Mouse (Mus musculus) embryonic fibroblast, embryonic 13.5 days (primary cell): ENCODE results near the gene Pik3r2.

Source experiments
- CTCF ChIP-seq: IDR thresholded peaks from 2 replicates; pipeline ENCODE4 v1.5.1; 2011; ENCODE audit warnings: mild to moderate bottlenecking, control low read depth, low read length, moderate library complexity, borderline replicate concordance; ENCODE audit not compliant: insufficient read depth
- POLR2A ChIP-seq: IDR thresholded peaks from 2 replicates; pipeline ENCODE4 v1.6.1; 2011; ENCODE audit warnings: low read depth, mild to moderate bottlenecking, control low read depth, low read length, moderate library complexity

- TF ChIP-seq POLR2A = no peak
- TF ChIP-seq CTCF = peak; percentile 93
Observed at GRCm38 (mm10) chr8:70720739-70721138, 55.8 kb downstream of the Pik3r2 start.
